Mouse (Mus musculus): Measurements from ENCODE around the gene Tiparp.

The Tiparp gene

GRCm38 (mm10) chr3:65527691-65528601 lies at the start of gene Tiparp:
Gene Tiparp, plus strand, starts transcription at chr3:65528410.
- DNase-seq = peak; percentile 87

GRCm38 (mm10) chr3:65480676-65481075 lies 47.5 kb upstream of the Tiparp start:
- DNase-seq = no peak

GRCm38 (mm10) chr3:65482266-65482665 lies 45.9 kb upstream of the Tiparp start:
- DNase-seq = no peak

GRCm38 (mm10) chr3:65482698-65483407 lies 45.4 kb upstream of the Tiparp start:
- DNase-seq = no peak

- no peak for DNase-seq
Measured at GRCm38 (mm10) chr3:65484161-65484733, 44.0 kb upstream of the Tiparp start.

- no peak for DNase-seq
Measured at GRCm38 (mm10) chr3:65487419-65488088, 40.7 kb upstream of the Tiparp start.

- no peak for DNase-seq
Measured at GRCm38 (mm10) chr3:65488556-65489244, 39.5 kb upstream of the Tiparp start.

GRCm38 (mm10) chr3:65489601-65490000 lies 38.6 kb upstream of the Tiparp start:
- DNase-seq = no peak

GRCm38 (mm10) chr3:65494291-65494763 lies 33.9 kb upstream of the Tiparp start:
- DNase-seq = no peak

- no peak for DNase-seq
Measured at GRCm38 (mm10) chr3:65507766-65508165, 20.4 kb upstream of the Tiparp start.

GRCm38 (mm10) chr3:65510588-65510987 lies 17.6 kb upstream of the Tiparp start:
- DNase-seq = no peak

GRCm38 (mm10) chr3:65515751-65516150 lies 12.5 kb upstream of the Tiparp start:
- DNase-seq = no peak

- DNase-seq = no peak
Measured at GRCm38 (mm10) chr3:65516526-65516925, 11.7 kb upstream of the Tiparp start.

- DNase-seq = no peak
Measured at GRCm38 (mm10) chr3:65517141-65517540, 11.1 kb upstream of the Tiparp start.

GRCm38 (mm10) chr3:65517747-65518527 lies 10.3 kb upstream of the Tiparp start:
- no peak for DNase-seq

GRCm38 (mm10) chr3:65521391-65521790 lies 6.8 kb upstream of the Tiparp start:
- DNase-seq = no peak

GRCm38 (mm10) chr3:65523397-65523796 lies 4.8 kb upstream of the Tiparp start:
- DNase-seq = no peak

GRCm38 (mm10) chr3:65525731-65526130 lies 2.5 kb upstream of the Tiparp start:
- no peak for DNase-seq

GRCm38 (mm10) chr3:65527196-65527595 lies 1.0 kb upstream of the Tiparp start:
- DNase-seq = no peak

- DNase-seq = peak; percentile 72
Measured at GRCm38 (mm10) chr3:65528614-65529470, 632 bp downstream of the Tiparp start.

All from cerebellum, adult 11-12 months (tissue).